Mouse (Mus musculus) frontal cortex, postnatal 10 days (tissue): ENCODE measurements around the gene Ly6c1.
"Not testable (repeated sequence)": the region's sequence is repeated elsewhere in the genome, so short reads cannot be mapped to it uniquely, and the experiment has no call there.

Experiments used
- DNase-seq, 2 experiments: peaks; one replicate each; pipeline ENCODE4 v3.0.0; 2022; ENCODE audit warnings: low spot score in 2 of 2, mixed read lengths in 1 of 2

Ly6c1 gene

DNA sequence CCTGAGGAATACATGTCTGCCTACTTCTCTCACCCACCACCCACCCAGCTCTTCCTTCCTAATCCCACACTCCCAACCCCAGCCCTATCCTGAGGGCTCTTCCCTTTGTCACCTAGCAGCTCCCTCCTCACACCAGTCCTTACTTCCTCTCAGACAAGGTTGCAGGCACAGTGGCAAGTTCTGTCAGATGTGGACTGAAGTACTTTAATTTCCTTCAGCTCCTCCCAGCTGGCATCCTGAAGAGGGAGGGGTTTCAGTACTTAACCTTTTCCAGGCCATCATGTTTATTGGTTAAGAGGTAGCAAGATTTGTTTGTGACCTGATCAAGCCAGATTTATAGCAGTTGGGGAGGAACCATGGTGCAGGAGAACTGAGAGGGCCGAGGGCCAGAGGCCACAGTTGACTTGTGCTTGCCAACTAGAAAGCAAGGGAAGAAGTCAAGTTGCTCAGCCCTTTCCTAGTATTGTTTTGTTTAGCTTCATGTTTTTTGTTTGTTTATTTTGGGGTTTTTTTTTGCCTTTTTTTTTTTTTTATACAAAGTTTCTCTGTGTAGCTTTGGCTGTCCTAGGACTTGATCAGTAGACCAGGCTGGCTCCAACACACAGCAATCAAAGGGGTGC lies at the start of gene Ly6c1:
Ly6c1 (minus strand) TSS at position 189 of the 620 bp plus-strand sequence.
- DNase-seq: not testable (repeated sequence)

DNA sequence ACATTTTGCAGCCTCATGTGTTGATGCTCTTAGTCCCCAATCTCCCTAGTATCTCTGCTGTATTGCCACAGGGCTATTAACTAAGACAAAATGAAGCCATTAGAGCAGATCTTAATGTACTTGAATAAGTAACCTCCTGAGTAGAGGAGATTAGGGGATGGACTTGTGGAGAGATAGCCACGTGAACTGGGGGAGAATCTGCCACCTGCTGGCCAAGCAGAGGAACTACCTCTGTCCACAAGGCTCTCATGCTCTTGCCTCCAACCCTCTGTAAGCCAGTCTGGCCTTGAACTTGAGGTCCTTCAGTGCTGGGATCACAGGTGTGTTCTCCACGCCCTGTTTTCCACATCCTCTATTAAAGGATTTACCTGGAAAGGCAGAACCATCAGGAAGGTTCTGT lies 39.4 kb upstream of the Ly6c1 start:
- not testable (repeated sequence) for DNase-seq

DNA sequence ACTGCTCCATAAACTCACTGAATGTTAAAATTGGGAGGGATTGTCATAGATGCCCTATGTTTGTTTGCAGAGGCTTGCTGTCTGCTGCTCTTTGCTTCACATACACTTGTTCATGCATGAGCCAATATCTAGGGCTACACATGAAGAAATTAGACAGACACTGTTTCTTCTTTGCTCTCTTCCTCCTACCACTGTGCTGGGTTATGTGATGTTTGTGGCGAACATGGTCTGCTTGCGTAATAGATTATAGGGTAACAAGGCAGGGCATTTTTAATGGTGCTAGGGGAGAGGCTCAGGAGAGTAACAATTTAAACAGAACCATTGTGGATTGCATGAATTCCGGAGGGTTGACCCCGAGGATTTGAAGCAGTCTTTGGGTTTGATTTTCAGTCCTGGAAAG lies 21.3 kb upstream of the Ly6c1 start:
- DNase-seq: no peak

DNA sequence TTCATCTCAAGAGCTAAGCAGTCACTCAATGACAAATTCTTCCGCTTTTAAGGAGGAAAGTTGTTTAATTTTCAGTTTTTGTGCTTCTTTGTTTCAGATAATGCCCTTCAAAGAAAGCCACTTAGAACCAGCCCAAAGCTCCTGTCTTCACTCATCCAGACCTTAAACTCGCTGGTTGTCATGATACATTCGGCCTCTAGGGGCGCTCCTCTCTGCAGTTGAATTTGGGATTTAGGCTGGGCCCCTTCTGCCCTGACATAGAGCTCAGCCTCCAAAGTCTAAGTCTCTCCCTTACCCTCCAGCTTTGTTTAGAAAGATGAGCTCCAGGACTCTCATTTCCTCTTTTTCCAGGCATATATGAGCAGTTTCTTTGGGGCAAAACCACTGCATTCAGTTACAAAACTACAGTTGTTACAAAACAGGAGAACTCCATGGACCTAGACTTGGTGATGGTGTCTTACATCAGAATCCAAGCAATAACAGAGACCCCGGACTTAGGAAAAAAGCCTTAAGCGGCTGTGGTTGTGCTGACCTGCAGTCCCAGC lies 13.5 kb upstream of the Ly6c1 start:
- peak in 1 of 2 experiments; percentile 27 for DNase-seq

DNA sequence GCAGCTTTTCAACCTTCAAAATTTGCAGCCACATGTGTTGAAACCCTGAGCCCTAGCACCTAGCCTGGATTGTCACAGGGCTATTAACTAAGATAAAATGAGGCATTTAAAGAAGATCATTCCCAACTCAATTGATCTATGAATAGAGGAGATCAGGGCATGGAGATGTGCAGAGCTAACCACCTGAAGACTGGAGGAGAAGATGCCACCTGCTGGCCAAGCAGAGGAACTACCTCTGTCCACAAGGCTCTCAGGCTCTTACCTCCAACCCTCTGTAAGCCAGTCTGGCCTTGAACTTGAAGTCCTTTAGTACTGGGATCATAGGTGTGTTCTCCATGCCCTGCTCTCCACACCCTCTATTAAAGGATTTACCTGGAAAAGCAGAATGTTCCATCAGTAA lies 11.9 kb upstream of the Ly6c1 start:
- no peak for DNase-seq

DNA sequence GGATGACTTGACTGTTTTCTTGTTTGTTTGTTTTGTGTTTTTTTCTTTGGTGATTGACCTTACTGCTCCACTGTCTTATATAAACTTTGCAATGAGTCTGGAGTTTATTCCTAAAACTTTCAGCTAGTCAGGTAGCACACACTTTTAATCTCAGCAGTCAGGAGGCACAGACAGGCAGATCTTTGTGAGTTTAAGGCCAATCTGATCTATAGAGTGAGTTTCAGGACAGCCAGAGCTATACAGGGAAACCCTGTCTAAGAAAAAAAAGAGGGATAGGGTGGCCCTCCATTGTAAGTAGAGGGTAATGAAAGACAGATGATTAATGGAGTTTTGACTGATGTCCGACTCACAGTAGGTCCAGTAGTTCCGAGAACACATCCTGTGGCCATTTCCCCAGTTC lies 7.4 kb upstream of the Ly6c1 start:
- DNase-seq: no peak

DNA sequence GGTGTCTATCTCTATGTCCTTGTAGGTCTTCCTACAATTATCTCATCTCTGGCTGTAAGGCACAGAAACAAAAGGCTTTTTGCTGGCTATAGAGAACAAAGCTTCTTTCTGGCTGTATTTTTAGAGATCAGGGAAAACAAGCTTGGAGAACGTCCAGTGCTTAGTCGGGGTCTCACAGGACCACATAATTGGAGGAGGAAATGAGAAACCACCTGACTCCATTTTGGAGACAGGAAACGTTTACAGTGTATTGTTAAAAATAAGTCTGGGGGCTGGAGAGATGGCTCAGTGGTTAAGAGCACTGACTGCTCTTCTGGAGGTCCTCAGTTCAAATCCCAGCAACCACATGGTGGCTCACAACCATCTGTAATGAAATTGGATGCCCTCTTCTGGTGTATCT lies 6.8 kb upstream of the Ly6c1 start:
- DNase-seq: not testable (repeated sequence)

DNA sequence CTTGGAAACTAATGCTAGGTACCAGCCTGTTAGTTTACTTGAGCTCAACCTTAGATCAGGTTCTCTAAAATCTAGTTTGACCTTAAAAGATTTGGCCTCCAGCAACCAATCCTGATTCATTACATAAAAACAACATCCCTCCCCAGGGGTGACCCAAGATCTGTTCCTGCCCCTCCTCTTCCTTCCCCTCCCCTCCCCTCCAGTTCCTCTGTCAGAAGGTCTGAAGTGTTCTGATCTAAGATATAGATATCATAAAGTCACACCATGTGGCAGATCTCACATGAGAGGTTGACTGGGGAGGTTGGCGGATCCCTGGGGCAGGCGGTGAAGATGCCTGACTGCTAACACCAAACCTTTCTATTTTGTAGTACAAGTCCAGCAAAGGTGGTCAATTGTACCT lies 3.8 kb upstream of the Ly6c1 start:
- DNase-seq: not testable (repeated sequence)

DNA sequence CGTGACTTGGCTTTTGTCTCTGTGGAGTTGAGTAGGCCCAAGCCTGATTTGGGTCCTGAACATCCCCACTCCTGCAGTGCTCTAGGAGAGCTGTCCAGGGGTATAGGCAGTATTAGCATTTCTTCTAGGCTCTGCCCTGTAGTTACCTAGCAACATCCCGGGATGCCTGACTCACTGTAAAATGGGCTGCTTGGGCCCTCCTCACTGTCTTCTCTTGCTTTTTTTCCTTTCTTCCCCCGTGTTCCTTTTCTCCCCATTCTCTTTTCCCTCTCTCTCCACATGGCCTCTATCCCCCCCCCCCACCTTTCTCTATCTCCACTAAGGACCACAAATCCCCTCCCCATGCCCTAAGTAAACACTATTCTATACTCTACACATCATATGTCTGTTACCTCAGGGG lies 2.5 kb upstream of the Ly6c1 start:
- not testable (repeated sequence) for DNase-seq

DNA sequence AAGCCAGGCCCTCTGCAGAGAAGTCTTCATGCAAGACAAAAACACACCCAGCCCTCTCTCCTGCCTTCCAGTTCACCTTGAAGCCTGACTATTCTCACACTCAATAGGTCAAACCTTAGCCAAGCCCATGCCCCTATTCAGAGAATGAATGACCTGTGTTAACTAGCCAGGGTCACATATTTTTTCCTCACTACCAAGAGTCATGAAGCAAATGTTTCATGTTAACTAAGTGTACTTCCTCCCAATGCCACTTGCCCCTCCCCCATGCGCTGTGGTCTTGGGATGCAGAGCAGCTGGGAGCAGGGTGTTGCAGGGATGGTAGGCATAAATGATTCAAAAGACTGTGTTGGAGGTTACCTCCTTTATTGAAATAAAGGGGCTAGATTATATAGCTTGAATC lies 2.0 kb upstream of the Ly6c1 start:
- DNase-seq: not testable (repeated sequence)

DNA sequence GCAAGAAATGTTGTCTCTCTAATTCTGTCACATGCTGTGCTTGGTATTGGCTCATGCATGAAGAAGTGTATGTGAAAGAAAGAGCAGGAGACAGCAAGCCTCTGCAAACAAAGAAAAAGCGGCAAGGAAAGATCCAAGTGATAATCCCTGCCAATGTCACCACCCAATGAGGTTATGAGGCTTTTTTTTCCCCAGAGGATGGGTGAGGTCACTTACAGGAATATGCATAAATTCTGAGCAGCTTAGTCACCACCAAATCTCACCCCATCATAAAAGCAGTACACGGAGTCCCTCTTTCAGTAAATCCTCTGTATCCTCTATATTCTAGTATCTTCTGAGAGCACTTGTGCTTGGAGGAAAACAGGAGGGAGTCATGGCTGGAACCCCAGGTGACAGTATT lies 1.2 kb upstream of the Ly6c1 start:
- not testable (repeated sequence) for DNase-seq

DNA sequence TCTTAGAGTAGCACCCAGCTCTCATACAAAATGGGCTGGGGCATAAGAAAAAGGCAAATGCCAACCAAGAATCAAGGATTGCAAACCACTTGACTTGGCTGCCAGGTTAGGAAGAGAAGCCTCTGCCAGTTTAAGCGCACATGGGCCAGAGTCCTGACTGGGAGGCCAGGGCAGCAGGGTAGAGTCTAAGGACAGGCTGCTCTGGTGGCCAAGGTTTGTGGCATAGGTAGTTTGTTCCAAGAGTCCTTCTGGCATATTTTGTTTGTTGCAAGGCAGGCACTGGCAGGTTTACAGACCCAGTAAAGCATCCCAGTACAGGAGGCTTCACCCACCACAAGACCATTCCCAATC lies 685 bp downstream of the Ly6c1 start:
- not testable (repeated sequence) for DNase-seq

DNA sequence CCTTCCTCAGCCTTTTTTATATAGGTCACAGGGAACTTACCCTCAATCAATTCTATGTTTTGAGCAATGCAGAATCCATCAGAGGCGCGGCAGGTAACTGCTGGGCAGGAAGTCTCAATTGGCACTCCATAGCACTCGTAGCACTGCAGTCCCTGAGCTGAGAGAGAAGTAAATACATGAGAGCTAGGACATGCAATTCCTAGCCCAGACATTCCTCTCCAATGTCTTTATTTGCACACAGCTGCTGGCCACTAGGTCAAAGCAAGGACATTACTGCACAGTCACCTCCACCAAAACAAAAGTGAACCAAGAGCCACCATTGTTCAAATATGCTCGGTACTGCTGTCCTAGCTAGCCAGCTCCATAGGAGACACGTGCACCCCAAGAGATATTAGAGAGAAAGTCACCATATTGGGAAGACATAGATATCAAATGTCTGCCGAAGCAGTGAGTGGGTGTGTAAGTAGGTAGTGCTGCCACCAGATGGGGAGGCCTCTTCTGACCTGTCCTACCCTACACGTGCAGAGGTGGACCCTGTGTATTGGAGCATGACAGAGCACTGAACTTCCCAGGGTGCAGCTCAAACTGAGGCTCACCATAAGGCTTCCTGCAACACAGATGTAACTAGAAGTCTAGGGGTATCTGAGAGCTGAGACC lies 1.2 kb downstream of the Ly6c1 start:
- not testable (repeated sequence) for DNase-seq

DNA sequence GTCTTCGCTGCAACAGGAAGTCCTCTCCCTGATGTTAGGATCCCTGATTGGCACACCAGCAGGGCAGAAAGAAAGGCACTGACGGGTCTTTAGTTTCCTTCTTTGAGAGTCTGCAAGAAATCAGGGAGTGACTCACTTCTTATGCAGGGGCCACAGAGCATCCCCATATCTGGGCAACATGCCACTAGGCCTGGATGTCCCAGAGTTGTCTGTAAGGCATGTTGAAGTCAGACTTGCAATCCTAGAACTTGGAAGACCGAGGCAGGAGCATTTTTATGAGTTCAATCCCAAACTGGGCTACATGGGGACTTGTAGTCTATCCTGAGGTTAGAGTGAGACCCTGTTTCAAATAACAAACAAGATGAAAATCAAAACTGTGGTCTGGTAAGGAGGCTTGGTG lies 3.1 kb downstream of the Ly6c1 start:
- not testable (repeated sequence) for DNase-seq

DNA sequence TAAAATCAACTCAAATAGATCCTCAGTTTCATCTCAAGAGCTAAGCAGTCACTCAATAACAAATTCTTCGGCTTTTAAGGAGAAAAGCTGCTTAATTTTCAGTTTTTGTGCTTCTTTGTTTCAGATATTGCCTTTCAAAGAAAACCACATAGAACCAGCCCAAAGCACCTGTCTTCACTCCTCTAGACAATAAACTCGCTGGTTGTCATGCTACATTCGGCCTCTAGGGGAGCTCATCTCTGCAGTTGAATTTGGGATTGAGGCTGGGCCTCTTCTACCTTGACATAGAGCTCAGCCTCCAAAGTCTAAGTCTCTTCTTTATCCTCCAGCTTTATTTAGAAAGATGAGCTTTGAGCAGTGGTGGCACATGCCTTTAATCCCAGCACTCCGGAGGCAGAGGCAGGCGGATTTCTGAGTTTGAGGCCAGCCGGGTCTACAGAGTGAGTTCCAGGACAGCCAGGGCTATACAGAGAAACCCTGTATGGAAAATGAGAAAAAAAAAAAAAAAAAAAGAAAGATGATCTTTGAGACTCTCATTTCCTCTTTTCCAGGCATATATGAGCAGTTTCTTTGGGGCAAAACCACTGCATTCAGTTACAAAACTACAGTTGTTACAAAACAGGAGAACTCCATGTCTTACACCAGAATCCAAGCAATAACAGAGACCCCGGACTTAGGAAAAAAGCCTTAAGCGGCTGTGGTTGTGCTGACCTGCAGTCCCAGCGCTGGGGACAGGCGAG lies 27.4 kb downstream of the Ly6c1 start:
- not testable (repeated sequence) for DNase-seq

DNA sequence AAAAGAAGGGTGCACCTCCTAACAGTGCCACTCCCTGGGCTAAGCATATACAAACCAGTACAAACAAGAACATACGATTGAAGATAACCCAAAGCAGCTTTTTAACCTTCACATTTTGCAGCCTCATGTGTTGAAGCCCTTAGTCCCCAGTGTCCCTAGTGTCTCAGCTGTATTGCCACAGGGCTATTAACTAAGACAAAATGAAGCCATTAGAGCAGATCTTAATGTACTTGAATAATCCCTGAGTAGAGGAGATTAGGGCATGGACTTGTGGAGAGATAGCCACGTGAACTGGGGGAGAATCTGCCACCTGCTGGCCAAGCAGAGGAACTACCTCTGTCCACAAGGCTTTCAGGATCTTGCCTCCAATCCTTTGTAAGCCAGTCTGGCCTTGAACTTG lies 29.2 kb downstream of the Ly6c1 start:
- DNase-seq: not testable (repeated sequence)
